17 mouse cellular contexts compared by ENCODE assay signal in the genomic region with DNA sequence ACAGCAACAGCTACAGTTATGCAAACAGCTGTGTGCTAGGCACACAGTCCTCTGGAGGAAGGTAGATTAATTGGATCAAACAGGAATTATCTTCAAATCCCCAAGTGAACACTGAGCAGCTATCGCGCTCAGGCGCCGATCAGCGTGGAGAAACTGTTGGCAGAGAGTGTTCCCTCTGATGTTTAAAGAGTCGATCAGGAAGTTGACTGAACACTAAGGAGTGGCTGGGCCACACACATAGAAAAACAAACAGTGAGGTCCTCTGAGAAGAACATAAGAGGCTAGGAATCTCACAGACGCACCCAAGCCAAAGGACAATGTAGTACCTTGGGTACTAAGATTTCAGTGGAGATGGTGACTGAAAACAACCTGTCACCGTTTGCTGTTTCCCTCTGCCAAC.
A peak's percentile ranks its signal among the peaks of the same experiment; 100 is the strongest.
DNase-seq lines count a peak whose midpoint lies in the region; ATAC-seq and TF ChIP-seq lines count a peak whose summit lies in the region.
"Had no signal": no experiment of that assay in that cellular context is flagged by ENCODE, and none has a peak within 500 bp of the region (broad histone marks: within the 10 kb centered on the region; RNA-seq: fewer than 3 reads in every experiment).

No protein-coding gene starts in this region.

- no peak for DNase-seq in heart, adult 11 months
- DNase-seq in lung, postnatal 25 days (ENCODE audit: low spot score) = peak; percentile 84
- no peak for DNase-seq in adrenal gland, postnatal 14 days
- DNase-seq in gastrocnemius, postnatal 25 days = no peak
- no peak for DNase-seq in gastrocnemius, postnatal 4 days (ENCODE audit: low spot score in 2 of 2)
- DNase-seq: adrenal gland, postnatal 36 days; cerebellum, postnatal 25 days; left cerebral cortex, postnatal 4 days had no signal

- no peak overlapping the region for H3K4me2 ChIP-seq in heart, embryonic 15.5 days
- no peak overlapping the region for H3K4me2 ChIP-seq in intestine, postnatal 0 days (replicated peaks; ENCODE audit: low read depth)
- H3K4me2 ChIP-seq: embryonic facial prominence, embryonic 13.5 days; forebrain, embryonic 12.5 days; heart, embryonic 12.5 days had no signal

- peak overlapping the region; percentile 33; the same call in 1 of the 2 replicates for H3K27ac ChIP-seq in heart, embryonic 15.5 days
- H3K27ac ChIP-seq in brown adipose tissue, adult 24 weeks (replicated peaks; ENCODE audit: low read depth, low read length) = peak overlapping the region; percentile 19
- no peak overlapping the region for H3K27ac ChIP-seq in intestine, postnatal 0 days (ENCODE audit: low read depth, low read length)
- H3K27ac ChIP-seq: embryonic facial prominence, embryonic 13.5 days; forebrain, embryonic 12.5 days; hindbrain, postnatal 0 days; liver, embryonic 14.5 days had no signal

- H3K9ac ChIP-seq in heart, embryonic 15.5 days = no peak overlapping the region
- H3K9ac ChIP-seq in intestine, postnatal 0 days (ENCODE audit: low read depth, low read length) = no peak overlapping the region
- H3K9ac ChIP-seq: embryonic facial prominence, embryonic 13.5 days; forebrain, embryonic 12.5 days; heart, embryonic 12.5 days; liver, embryonic 14.5 days had no signal

- H3K9me3 ChIP-seq in heart, embryonic 15.5 days (replicated peaks) = no peaks in the 10 kb centered on the region
- no peaks in the 10 kb centered on the region for H3K9me3 ChIP-seq in intestine, postnatal 0 days (ENCODE audit: control insufficient read depth)
- H3K9me3 ChIP-seq: embryonic facial prominence, embryonic 13.5 days; forebrain, embryonic 12.5 days had no signal

- H3K4me1 ChIP-seq in heart, embryonic 15.5 days (replicated peaks) = peaks cover 24% of the 10 kb centered on the region; the same call in 1 of the 2 replicates
- peaks cover 17% of the 10 kb centered on the region for H3K4me1 ChIP-seq in brown adipose tissue, adult 24 weeks (ENCODE audit: control insufficient read depth, insufficient read depth, insufficient read length, low read length)
- no peaks in the 10 kb centered on the region for H3K4me1 ChIP-seq in intestine, postnatal 0 days (replicated peaks; ENCODE audit: control insufficient read depth, insufficient read depth, low read length)
- H3K4me1 ChIP-seq: forebrain, embryonic 12.5 days had no signal

- ATAC-seq in heart, embryonic 15.5 days (replicated peaks; ENCODE audit: insufficient number of reproducible peaks, insufficient read depth, low FRiP score, low read depth) = no peak
- ATAC-seq in intestine, postnatal 0 days = 0 out of 2 replicates have a peak, but pooled peaks have one; percentile 33
- ATAC-seq: hindbrain, postnatal 0 days had no signal

- 32% methylated on average over 8 of the region's 8 CpGs for WGBS in heart, embryonic 15.5 days
- WGBS in intestine, postnatal 0 days = 8% methylated on average over 8 of the region's 8 CpGs

- no peak overlapping the region for H3K4me3 ChIP-seq in heart, embryonic 15.5 days
- no peak overlapping the region for H3K4me3 ChIP-seq in brown adipose tissue, adult 24 weeks (ENCODE audit: insufficient read depth, low read depth, low read length)
- H3K4me3 ChIP-seq in intestine, postnatal 0 days (ENCODE audit: low read depth, low read length) = no peak overlapping the region
- H3K4me3 ChIP-seq: embryonic facial prominence, embryonic 13.5 days; forebrain, embryonic 12.5 days; heart, embryonic 12.5 days; myocyte had no signal

- H3K27me3 ChIP-seq in heart, embryonic 15.5 days = no peaks in the 10 kb centered on the region
- no peaks in the 10 kb centered on the region for H3K27me3 ChIP-seq in intestine, postnatal 0 days (replicated peaks; ENCODE audit: control insufficient read depth, insufficient read depth, low read length)
- H3K27me3 ChIP-seq: embryonic facial prominence, embryonic 13.5 days; forebrain, embryonic 12.5 days; heart, embryonic 12.5 days had no signal

- no peak for TF ChIP-seq CTCF in intestine, postnatal 0 days (IDR thresholded peaks at IDR 0.05; ENCODE audit: low read depth)

- no peaks in the 10 kb centered on the region for H3K36me3 ChIP-seq in heart, embryonic 15.5 days
- peaks cover 17% of the 10 kb centered on the region for H3K36me3 ChIP-seq in intestine, postnatal 0 days (ENCODE audit: control insufficient read depth, insufficient read depth)
- H3K36me3 ChIP-seq: forebrain, embryonic 12.5 days had no signal
